Mouse (Mus musculus) left cerebral cortex, adult 11 months (tissue): ENCODE results near the gene Pla2g2f.

Experiments
- DNase-seq: peaks from one replicate; pipeline ENCODE4 v3.0.0; 2022; ENCODE audit warnings: low spot score

The Pla2g2f gene

DNA sequence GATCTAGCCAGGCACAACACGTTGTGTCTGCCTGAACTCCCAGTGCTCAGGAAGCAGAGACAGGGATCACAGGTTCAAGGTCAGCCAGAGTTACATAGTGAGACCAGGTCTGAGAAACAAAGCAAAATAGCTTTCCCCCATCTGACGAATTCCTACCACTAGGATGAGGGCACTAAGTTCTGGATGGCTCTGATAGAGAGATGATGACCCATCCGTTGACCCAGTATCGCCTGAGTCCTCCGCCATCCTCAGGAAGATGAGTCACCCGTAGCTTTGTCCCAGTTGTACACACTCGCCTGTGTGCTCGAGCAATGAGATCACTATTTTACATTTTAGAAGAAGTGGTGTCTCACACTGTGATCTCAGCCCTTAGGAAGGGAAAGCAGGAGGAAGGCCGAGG is 4.8 kb upstream of the Pla2g2f start:
- no peak for DNase-seq

DNA sequence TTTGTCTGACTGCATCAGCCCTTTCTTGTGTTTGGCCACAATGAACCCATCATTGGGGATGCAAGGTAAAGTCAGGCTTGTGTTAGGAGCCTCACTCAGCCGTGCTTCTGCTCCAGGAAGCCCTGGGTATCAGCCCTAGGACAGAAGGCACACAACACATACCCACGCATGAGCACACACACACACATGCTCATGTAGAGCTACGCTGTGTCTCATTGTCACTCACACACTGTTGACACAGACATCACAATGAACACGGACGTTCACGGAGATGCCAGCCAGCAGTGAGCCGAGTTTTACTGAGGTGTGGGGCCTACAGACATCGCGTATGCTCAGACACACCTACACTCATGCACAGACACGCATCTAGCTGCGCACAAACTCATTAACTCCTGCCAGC is 1.4 kb downstream of the Pla2g2f start:
- DNase-seq, result no peak

DNA sequence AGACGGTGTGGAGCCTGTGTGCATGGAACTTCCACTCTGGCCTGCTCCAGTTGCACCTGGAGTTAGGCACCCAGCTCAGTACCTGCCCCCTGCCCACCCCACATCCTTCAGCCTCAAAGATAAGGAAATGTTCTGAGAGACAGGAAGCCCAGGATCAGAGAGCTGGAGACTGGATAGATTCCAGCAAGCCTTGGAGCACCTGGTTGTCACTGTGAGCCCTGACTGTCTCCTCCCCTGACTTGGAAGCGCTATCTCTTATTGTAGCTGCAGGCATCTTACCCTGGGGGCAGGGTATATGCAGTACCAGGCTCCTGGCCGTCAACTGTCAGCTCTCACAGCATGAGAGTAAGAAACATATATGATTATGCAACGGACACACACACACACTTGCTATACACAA is 2.0 kb downstream of the Pla2g2f start:
- no peak for DNase-seq

DNA sequence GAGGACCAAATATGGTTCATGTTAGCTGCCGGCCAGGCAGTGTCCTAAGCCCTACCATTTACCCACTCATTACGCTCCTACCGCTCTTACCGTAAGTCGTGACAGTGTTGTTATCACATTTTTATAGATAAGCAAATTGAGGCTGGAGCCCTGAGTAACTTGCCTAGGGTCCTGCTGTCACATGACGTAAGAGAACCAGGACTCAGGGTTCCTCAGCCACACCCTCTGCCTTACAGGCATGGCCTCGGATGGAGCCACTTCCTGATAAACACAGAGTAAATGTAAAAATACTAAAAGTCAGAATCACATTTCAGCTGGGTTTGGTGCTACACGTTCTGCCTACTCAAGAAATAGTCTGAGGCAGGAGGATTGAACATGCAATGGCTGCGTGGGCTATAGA is 3.0 kb downstream of the Pla2g2f start:
- no peak for DNase-seq

DNA sequence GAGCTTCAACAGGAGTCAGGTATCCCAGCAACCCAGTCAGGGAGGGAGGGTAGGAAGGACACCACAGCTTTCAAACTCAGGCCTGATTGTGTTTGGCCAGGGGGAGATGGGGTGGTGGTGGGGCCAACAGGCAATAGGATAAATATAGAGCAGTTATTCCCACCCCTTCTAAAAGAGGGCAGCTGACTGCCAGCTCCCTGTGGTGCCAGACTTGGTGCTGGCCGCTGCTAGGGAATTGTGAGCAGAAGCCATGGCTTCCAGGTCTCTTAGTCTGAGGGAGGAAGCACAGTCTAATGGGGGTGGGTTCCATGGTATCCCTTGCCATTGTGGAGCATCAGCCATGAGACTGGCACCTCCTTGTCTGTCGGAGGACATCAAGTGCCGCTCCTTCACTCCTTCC is 3.8 kb downstream of the Pla2g2f start:
- DNase-seq, result no peak

DNA sequence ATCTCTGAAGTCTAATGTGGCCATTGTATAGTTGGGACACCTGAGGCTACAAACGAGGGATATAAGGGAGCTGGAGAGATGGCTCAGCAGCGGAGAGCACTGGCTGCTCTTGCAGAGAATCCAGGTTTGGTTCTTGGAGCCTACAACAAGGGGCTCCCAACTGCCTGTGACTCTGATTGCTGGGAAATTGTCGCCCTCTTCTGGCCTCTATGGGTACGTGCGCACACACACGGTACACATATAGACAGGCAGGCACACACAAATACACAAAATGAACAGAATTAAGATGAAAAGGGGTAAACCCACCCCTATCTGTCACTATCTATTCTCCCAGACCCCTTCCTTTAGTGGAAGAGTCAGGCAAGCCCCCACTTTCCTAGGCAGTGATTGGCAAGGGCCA is 4.8 kb downstream of the Pla2g2f start:
- no peak for DNase-seq

DNA sequence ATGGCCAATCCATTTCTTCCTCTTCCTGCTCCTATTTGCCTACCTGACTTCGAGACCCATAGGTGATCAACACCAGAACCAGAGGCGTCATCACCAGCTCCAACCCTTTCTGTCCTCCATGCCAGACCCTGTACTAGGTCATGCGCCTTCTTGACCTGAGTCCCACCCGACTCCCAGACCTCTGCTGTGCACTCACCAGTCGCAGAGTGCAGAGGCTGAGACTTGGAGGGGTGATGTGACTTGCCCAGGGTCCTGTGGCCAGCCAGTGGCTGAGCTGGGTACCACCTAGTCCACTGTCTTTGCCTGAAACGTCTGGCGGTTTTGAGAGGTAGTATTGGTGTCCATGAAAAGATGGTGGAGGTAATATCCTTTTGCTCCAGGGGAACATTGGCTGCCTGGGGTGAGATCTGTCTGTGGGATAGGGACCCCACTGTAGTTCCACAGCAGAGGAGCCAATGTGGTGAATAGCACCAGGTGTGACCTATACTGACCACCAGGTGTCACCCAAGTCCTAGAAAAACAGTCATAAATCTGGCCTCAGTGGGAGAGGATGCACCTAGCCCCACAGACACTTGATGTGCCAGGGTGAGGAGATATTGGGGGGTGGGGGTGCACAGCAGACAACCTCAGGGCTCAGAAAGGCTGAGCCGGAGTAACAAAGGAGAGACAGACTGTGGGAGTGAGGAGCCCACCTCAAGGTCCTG is 8.9 kb downstream of the Pla2g2f start:
- DNase-seq, result peak; percentile 46

DNA sequence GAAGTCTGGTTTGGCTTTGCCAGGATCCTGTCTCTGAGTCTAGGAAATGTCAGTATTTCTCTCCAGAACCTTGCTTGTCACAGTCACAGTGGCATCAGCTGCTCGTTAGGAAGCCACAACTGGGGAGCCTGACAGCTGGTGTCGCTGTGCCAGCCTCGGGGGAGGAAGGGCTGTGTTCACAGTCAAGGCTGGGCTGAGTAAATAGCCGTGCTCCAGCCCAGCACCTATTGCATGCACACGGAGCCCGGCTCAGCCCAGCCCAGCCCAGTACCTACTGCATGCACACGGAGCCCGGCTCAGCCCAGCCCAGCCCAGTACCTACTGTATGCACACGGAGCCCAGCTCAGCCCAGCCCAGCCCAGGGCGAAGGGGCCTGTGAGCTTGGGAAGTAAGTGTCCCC is 9.6 kb downstream of the Pla2g2f start:
- DNase-seq, result peak; percentile 42

DNA sequence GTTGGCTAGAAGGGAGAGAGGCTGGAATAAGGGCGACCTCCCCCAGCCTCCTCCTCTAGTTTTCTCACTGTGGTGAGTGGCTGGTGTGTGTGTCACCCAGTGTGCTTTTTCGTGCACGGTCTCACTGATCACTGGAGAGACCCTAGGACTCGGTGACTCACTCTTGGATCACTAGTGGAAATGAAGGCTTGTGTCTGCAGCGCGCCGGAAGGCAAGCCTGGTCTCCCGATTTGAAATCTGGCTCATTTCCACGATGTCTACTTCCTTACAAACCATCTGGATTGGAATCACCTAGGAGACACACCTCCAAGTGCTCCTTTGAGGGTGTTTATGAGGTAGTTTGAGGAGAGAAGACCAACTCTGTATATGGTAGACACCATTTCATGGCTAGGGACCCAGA is 10.6 kb downstream of the Pla2g2f start:
- DNase-seq, result no peak

DNA sequence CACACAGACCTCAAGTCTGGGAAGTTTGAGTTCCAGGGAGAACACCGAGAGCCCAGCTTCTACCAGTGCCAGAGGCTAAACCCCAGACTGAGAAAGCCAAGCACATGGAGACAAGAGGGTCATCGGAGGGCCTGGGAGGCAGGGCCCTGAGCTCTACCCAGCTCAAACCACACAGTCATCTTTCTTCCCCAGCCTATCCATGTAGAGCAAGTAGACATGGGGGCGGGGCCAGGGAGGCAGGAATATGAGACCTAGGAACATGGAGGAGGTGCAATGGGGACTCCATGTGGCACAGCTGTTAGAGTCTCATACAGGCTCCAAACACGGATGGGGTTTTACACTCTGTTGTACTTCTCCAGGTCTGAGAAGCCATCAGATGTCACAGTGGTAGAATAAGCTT is 11.5 kb downstream of the Pla2g2f start:
- no peak for DNase-seq

DNA sequence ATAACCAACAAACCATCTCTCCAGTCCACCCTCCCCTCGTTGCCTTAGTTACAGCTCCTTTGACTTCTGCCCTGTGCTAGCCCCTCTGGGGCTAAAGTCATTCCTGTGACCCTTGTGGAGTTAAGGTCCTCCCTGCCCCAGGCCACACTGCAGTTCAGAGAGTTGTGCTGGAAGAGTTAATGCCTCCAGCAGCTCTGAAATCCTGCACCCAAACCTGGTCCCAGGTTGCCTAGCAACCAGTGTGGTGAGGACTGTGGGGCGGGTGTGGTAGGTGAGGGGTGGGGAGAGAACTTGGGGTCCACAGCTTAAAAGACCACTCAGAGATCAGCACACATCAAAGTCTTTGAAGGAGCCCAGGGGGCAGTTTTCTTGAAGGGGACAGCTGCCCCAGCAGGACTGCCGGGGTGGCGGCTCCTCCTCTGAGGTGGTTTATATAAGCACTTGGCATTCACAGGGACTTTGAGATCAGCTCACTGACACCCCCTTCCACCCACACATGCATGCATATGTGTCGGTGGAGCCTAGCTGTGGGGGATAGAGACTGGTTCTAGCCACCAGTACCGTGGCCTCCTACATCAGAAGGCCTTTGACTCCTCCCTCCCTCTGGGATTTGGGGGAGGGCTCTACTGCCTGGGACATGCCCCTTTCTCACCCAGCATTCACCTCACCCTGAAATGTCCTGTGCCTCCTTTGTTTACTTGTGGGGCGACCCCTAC is 18.1 kb downstream of the Pla2g2f start:
- no peak for DNase-seq

DNA sequence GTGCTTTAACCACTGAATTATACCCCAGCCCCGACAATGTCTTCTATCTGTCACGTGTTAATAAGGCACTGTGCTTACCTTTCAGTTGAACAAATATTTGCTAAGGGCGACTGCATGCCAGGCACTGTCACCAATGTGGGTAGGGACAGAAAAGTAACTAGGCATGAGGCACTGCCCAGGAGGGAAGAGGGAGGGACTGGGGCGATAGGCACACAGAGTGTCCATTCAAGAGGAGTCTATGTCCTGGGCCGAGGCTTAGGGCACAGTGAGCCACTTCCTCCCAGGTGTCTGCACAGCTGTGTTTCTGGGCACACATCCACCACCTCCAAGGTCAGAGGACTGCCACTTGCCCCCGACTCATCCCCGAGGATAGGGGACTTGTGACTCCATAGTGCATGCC is 20.4 kb downstream of the Pla2g2f start, which contains the start of gene Ubxn10:
Gene Ubxn10 (minus strand): TSS at position 137 of the 400 bp plus-strand sequence.
- DNase-seq, result no peak

DNA sequence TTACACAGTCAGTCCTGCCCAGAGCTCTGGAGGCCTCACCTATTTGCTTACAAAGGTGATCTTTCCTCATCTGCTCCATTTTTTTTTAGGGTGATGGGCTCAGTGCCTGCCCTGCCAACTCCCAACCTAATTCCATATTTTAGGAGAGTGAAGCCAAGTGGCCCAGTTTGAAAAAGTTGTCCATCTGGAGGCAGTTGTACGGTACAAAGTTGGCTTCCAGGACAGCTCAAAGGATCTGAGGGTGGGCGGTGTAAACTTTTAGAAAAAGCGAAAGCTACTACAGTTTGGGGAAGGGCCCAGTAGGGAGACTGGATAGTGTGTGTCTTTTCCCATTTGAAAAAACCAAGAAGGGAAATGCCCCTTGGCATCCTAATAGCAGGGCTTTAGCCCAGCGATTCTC is 22.6 kb downstream of the Pla2g2f start:
- no peak for DNase-seq

DNA sequence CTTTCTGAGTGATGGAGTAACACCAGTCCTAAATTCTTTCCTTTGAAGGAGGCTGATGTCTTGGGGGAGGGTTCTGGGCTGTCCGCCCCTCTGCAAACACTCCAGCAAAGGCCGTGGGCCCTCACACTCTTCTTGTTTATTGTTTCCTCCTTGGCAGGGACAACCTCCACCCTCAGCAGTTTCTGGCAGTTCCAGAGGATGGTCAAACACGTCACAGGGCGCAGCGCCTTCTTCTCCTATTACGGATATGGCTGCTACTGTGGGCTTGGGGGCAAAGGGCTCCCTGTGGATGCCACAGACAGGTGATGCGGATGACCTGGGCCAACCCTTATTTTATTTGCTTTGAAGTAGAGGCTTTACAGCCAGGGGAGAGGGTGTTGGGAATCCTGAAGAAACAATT is 23.3 kb downstream of the Pla2g2f start:
- no peak for DNase-seq

DNA sequence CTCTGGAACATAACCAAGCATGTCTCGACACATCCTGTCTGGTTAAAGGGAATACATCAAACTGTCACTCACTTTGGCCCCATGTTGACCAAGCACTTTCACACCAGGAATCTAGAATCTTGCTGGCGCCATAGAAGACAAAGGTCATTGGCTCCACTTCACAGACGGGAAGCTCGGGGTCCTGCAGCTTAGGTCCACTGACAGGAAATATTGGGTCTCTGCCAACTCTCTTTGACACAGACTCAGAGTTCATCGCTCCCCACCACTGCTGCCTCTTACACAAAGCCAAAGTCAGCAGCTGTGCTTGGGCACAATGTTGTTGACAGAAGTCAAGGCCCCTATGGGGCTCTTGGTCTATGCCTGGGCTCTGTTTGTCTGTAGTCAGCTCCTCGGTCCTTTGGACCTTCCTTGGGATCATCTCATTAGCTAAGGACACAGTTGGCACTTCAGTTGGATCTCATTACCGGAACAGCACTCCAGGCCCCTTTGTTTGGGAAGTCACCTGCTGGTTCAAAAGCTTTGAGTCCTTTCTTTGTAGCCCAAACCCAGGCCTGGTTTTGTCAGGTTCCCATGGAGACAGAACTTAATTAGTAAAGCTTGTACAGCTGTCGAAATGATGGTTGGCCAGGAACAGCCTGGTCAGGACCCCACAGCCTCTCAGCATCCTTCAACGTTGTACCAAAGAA is 28.3 kb downstream of the Pla2g2f start:
- DNase-seq, result no peak

DNA sequence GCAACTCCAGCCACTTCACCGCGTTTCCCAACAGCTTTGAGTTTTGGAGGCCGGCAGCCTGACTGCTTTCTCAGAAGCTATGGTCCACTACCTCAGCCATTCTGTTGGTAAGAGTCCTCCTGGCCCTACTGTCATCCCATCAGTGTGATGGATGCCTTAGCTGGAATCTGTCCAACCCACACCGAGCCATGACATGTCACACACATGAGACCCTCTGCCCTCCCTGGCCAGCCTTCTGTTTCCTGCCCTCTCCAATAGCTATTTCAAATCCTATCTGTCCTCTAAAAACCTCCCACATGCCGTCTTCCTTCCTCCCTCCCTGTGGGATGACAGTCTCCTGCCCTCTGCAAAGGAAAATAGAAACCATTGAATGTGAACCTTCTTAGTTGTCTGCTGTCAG is 31.7 kb downstream of the Pla2g2f start:
- DNase-seq, result no peak

DNA sequence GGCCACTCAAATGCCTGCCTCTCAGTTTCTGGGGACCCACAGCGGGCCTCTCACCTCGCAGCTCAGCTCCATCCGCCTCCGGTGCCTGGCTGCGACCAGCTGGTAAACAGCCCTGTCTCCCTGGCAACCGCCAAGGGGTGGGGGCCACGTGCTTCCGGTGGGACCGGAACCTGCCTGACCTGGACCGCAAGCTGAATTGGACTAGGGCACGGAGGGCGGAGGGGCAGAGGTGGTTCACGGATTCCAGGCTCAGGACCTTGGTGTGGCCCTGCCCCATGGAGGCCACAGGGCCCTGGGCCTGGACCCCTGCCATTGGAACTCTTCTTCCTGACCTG is 32.3 kb downstream of the Pla2g2f start:
- no peak for DNase-seq

DNA sequence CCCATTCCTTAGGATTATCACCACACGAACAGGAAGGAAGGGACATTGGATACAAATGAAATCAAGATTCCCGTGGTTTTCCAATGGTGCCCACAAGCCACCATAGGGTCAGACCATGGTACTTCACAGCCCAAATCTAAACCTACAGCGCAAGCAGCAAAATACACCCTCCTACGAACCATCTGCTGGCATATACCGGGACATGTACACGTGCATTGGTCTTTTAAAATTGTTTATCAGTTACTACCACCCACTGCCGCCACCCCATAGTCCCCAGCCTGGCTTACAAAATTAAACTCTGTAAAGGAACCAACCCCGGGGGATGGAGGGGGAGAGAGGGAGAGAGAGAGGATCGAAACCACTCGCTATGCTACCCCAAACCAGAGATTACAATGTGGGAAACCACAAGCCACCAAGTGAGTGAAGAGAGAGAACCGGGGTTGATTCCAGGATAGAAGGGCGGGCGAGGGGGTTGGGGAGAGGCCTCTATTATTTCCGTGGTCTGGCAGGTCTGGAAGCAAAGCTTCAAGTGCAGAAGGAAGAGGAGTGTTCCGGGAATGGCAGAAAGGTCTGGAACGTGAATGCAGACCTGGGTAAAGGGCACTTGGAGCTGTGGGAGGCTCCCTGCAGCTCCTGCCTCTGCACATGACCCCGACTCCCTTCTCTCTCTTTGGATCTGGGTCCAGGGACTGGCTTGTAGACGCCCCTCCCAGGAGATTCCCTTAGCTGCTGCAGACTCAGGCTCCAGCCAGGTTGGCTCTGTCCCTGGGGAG is 32.9 kb downstream of the Pla2g2f start, which contains the start of gene Pla2g2c:
Gene Pla2g2c (plus strand): TSS at position 439 of the 773 bp plus-strand sequence.
- DNase-seq, result no peak

DNA sequence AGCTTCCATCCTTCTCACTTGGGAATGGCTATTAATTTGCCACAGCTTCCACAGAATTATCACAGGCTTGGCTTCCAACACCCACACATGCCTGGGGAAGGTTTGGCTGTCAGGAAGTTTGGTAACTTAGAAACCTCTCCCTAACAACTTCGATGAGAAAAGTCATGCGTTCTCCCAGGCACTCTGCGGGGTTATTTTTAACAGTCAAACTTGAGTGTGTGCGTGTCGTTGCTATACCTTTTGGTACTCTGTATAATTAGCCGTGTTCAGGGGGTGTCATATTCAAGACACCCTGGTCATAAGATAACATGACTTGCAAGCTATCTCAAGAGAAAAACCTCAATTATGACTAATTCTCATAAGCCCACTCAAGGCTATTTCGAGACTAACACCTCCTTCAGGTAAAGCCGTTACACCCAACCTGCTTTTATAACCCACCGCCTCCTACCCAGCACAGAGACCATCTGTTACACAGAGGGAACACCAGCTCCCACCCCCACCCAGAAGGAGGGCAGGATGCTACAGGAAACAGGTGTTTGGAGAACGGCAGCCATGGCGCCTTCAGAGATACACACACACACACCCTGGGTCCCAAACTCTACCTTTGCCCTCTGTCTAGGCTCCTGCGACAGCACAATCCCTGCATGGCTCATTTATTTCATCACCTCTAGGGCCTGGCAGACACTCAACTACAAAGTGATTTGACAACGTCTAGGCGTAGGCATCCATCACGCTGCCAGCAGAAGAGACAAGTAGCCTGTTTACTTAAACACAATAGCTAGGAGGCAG is 33.7 kb downstream of the Pla2g2f start:
- peak; percentile 77 for DNase-seq

DNA sequence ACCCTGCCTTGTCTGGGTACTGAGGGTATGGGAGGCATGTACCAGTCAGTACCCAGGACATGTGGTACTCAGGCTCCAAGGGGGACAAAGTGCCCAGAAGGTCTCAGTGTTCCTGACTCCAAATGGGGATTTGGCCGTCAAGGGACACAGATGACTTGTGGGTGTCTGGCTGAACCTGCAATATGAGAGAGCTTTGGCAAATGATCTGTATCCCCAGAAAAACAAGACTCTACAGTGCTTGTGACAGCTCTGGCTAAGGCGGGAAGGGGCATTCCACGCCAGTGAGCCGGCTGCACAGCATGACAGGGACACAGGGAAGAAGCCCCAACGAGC is 38.2 kb downstream of the Pla2g2f start:
- DNase-seq, result no peak

DNA sequence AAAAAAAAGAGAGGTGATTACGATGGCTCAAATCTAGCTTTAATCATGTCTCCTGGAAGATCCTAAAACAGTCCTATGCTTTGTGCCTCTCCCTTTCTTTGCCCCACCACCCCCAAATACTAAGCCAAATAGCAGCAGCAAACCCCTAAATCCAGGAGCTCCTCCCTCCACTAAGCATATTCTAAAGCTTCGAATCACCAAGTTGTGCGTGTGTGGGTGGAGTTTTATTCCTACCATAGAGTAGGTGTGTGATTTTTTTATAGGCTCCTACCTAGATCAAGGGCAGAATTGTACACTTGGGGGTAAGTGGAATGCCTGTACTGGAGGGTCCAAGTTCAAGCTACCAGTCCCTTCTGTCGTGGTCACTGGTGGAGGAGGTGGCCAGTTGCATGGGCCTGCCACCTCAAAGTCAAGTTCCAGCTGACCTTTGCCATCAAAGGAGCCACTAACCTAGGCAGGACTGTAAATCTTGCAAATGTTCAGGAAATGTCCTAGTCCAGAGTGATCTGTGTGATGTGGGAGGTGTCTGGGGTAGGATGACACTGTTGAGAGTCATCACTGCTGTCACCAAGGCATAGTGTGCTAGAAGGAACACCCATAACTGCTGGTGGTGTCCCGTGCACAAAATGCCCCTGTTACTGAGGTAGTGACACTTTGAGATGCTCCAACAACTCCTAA is 38.7 kb downstream of the Pla2g2f start:
- DNase-seq, result no peak
